In the genomic region with DNA sequence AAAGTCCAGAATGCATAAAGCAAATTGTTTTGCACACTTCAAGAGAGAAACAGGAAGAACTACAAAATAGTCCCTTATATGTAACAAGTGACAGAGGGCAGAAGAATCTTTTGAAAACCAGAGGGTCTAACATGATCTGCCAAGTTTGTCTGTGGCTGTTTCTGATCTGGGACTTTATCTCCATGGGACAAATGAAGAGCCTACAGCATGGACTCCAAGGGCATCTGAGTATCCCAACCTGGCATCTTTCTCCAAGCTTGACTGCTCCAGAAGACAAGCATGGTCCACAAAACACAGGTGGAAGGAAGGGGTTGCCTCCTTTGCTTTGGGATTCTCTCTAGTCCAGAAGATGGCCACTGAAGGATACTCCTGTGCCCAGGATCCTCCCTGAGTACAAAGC, we compare ENCODE assay signal across 16 mouse cellular contexts. TPM values are rescaled to one million over a fixed set of nuclear protein-coding genes. Genes with fewer than 3 reads are reported as not detected.
DNase-seq lines count a peak whose midpoint lies in the region; ATAC-seq and TF ChIP-seq lines count a peak whose summit lies in the region.
"Not testable (repeated sequence)": the region's sequence is repeated elsewhere in the genome, so short reads cannot be mapped to it uniquely, and the experiment has no call there.
"Had no signal": no experiment of that assay in that cellular context is flagged by ENCODE, and none has a peak within 500 bp of the region (broad histone marks: within the 10 kb centered on the region; RNA-seq: fewer than 3 reads in every experiment).

No protein-coding gene starts in this region.

- not testable (repeated sequence) for H3K27me3 ChIP-seq in spleen, adult 2 months (ENCODE audit: control insufficient read depth, insufficient read depth, low read length)

- H3K36me3 ChIP-seq in spleen, adult 2 months (ENCODE audit: control insufficient read depth, insufficient read depth, low read length), result not testable (repeated sequence)

- TF ChIP-seq CTCF in spleen, adult 2 months (IDR thresholded peaks at IDR 0.05; ENCODE audit: extremely low read depth, insufficient read depth, insufficient read length, insufficient replicate concordance), result not testable (repeated sequence)

- peak; percentile 47 for DNase-seq in induced T-regulatory cell, adult 2 months (ENCODE audit: low read depth)
- peak; percentile 28 for DNase-seq in naive thymus-derived CD4-positive, alpha-beta T cell, adult 2 months (ENCODE audit: low read depth)
- not testable (repeated sequence) for DNase-seq in spleen, adult 2 months (ENCODE audit: low read depth in 1 of 2, low spot score in 2 of 2)

- peak overlapping the region; percentile 66 for H3K27ac ChIP-seq in spleen, adult 2 months (ENCODE audit: insufficient read depth, low read length)

- H3K4me1 ChIP-seq in spleen, adult 2 months (ENCODE audit: control insufficient read depth, insufficient read depth, insufficient read length), result peaks cover 23% of the 10 kb centered on the region

- peak; percentile 19 for ATAC-seq in CD4-positive, CD25-positive, alpha-beta regulatory T cell, adult 4 months
- ATAC-seq in erythroblast, adult 5-6 weeks (replicated peaks; ENCODE audit: low FRiP score, poor library complexity, severe bottlenecking), result peak; percentile 69

- TF ChIP-seq POLR2A in spleen, adult 2 months (IDR thresholded peaks at IDR 0.05; ENCODE audit: low read depth, low read length), result not testable (repeated sequence)

- H3K4me3 ChIP-seq in spleen, adult 2 months (ENCODE audit: extremely low read depth, insufficient read depth, insufficient read length), result not testable (repeated sequence)

RNA-seq across cellular contexts. Expression of gene Psme2b, which starts 19.6 kb away (rescaled TPM):
- polyA plus RNA-seq in CD4-positive, CD25-positive, alpha-beta regulatory T cell, adult 4 months (2017; shearing (Covaris generic)), result 100 to 1,000 TPM; 248 to 283 TPM
- total RNA-seq in erythroblast, adult 5-6 weeks (2015; ENCODE audit: low replicate concordance), result 12.1 and 20.2 TPM in 2 replicates
- total RNA-seq in erythroblast, adult 5-6 weeks (2017; ENCODE audit: low replicate concordance), result 1.4 and 2.1 TPM in 2 replicates
- polyA plus RNA-seq in spleen, adult 2 months (2012; rRNA removed), result 8.3 and 12.9 TPM in 2 replicates

RNA-seq across cellular contexts. Expression of gene Gm5431, which starts 24.4 kb away (rescaled TPM):
- polyA plus RNA-seq in CD4-positive, CD25-positive, alpha-beta regulatory T cell, adult 4 months (2017; shearing (Covaris generic)), result 1 to 10 TPM in 1 of 2 experiments, under 1 TPM in 1; 0.39 to 1.1 TPM
- 0.42 and 3.5 TPM in 2 replicates for total RNA-seq in erythroblast, adult 5-6 weeks (2015; ENCODE audit: low replicate concordance)
- total RNA-seq in erythroblast, adult 5-6 weeks (2017; ENCODE audit: low replicate concordance), result 0.84 TPM in 1 of 2 replicates, not detected in the other
- 0.36 and 0.37 TPM in 2 replicates for polyA plus RNA-seq in spleen, adult 2 months (2012; rRNA removed)
- total RNA-seq: ES-E14, MEL had no signal
- polyA plus RNA-seq: erythroblast, embryonic 14.5 days; forebrain, embryonic 11.5 days had no signal

RNA-seq across cellular contexts. Expression of gene Olfr56, which starts 52.3 kb away (rescaled TPM):
- 1 to 10 TPM in 1 of 2 experiments, under 1 TPM in 1; 0.92 to 1.1 TPM for polyA plus RNA-seq in CD4-positive, CD25-positive, alpha-beta regulatory T cell, adult 4 months (2017; shearing (Covaris generic))
- not detected in 2 replicates for total RNA-seq in erythroblast, adult 5-6 weeks (2015; ENCODE audit: low replicate concordance)
- total RNA-seq in erythroblast, adult 5-6 weeks (2017; ENCODE audit: low replicate concordance), result 1.0 and 2.0 TPM in 2 replicates
- 0.05 and 0.22 TPM in 2 replicates for polyA plus RNA-seq in spleen, adult 2 months (2012; rRNA removed)
- total RNA-seq: adrenal gland, adult 2 months; adrenal gland, postnatal 25 days; ES-E14; forebrain, postnatal 0 days had no signal
- polyA plus RNA-seq: embryonic facial prominence, embryonic 10.5 days; embryonic facial prominence, embryonic 12.5 days; forebrain, embryonic 11.5 days; forebrain, embryonic 13.5 days; forebrain, embryonic 15.5 days; forebrain, postnatal 0 days had no signal

RNA-seq across cellular contexts. Expression of gene 9930111J21Rik1, which starts 52.8 kb away (rescaled TPM):
- polyA plus RNA-seq in CD4-positive, CD25-positive, alpha-beta regulatory T cell, adult 4 months (2017; shearing (Covaris generic)), result 100 to 1,000 TPM; 159 to 268 TPM
- total RNA-seq in erythroblast, adult 5-6 weeks (2015; ENCODE audit: low replicate concordance), result 4.6 and 18.6 TPM in 2 replicates
- 1.7 and 3.7 TPM in 2 replicates for total RNA-seq in erythroblast, adult 5-6 weeks (2017; ENCODE audit: low replicate concordance)
- 16.0 and 17.9 TPM in 2 replicates for polyA plus RNA-seq in spleen, adult 2 months (2012; rRNA removed)
- polyA plus RNA-seq: erythroblast, embryonic 14.5 days had no signal

RNA-seq across cellular contexts. Expression of gene Irgm1, which starts 55.0 kb away (rescaled TPM):
- polyA plus RNA-seq in CD4-positive, CD25-positive, alpha-beta regulatory T cell, adult 4 months (2017; shearing (Covaris generic)), result 100 to 1,000 TPM; 189 to 229 TPM
- 54.8 and 67.1 TPM in 2 replicates for total RNA-seq in erythroblast, adult 5-6 weeks (2015; ENCODE audit: low replicate concordance)
- total RNA-seq in erythroblast, adult 5-6 weeks (2017; ENCODE audit: low replicate concordance), result 58.3 and 69.6 TPM in 2 replicates
- 10.6 and 13.0 TPM in 2 replicates for polyA plus RNA-seq in spleen, adult 2 months (2012; rRNA removed)
- polyA plus RNA-seq: erythroblast, embryonic 14.5 days had no signal

Comparison
In these comparisons a context has a peak if more than half of its experiments do, and no peak if none do; other contexts are left out.
1. RNA of gene Psme2b, which starts 19.6 kb away (polyA plus RNA-seq): 248 to 283 TPM in CD4-positive, CD25-positive, alpha-beta regulatory T cell, adult 4 months; 8.3 to 12.9 TPM in spleen, adult 2 months; every median in the first group is over 10 times any median in the second.